Mouse (Mus musculus) kidney, adult 18-20 months (tissue): ENCODE results near the gene Aldh3b2.
A peak's percentile ranks its signal among the peaks of the same experiment; 100 is the strongest.

ENCODE experiments used
- DNase-seq: peaks from one replicate; pipeline ENCODE4 v3.0.0; 2021

Aldh3b2 gene

GRCm38 (mm10) chr19:4015635-4016034 lies 43.5 kb downstream of the Aldh3b2 start:
- no peak for DNase-seq

- DNase-seq, result no peak
Measured at GRCm38 (mm10) chr19:4017921-4018587, 45.9 kb downstream of the Aldh3b2 start.

- DNase-seq, result peak; percentile 84
Measured at GRCm38 (mm10) chr19:4018743-4019583, 46.8 kb downstream of the Aldh3b2 start.

GRCm38 (mm10) chr19:4023185-4023584 lies 51.1 kb downstream of the Aldh3b2 start:
- no peak for DNase-seq

- DNase-seq, result no peak
Measured at GRCm38 (mm10) chr19:4027576-4027975, 55.4 kb downstream of the Aldh3b2 start.
